Mouse (Mus musculus) stomach, postnatal 0 days (tissue): ENCODE data around the gene Pcna.

Source experiments
- CTCF ChIP-seq: IDR thresholded peaks from 2 replicates; pipeline ENCODE4 v1.5.1; 2016; ENCODE audit warnings: antibody characterized with exemption, low read depth, mild to moderate bottlenecking, moderate library complexity
- EP300 ChIP-seq: optimal IDR thresholded peaks from 2 replicates; pipeline ENCODE3; 2016; ENCODE audit warnings: antibody characterized with exemption

DNA sequence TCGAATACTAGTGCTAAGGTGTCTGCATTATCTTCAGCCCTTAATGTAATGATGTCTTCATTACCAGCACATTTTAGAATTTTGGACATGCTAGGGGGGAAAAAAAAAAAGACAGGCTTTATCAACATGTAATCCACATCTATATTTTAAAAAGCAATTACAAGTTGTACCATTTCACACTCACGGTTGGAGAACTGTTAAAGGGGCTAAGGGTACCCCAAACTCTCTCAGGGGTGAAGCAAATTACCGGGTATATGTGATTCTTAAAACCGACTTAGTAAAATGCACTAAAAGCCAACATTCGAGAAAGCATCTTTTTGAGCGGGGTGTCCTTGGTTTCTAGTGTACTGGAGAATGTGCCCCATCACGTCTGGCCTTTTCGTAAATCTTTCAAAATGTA lies 1.2 kb downstream of the Pcna start:
- TF ChIP-seq EP300 (no peak), CTCF (no peak)
